Mouse (Mus musculus): Measurements from ENCODE around the gene Prss45. TPM values are rescaled to one million over a fixed set of nuclear protein-coding genes. Genes with fewer than 3 reads are reported as not detected.

Prss45 gene
- polyA plus RNA-seq (2017; shearing (Covaris generic)), result not detected

DNA sequence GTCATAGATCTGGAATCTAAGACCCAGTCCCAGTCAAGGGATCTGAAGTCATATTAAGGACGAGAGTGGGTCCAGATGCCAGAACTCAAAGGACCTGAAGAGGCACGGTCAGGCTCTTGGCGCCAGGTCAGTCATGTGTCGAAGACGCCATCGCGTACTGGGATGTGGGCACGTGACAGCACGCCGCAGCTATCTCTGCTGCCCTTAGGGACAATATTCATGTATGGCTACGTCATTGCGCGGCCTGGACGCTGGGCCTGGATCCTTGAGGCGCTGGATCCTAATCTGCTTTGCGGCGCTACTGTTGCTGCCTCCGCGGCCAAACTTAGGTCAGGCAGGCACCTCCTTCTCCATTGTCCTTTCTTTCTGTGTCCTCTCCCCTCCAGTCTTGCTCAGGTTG lies at the start of gene Prss45:
TSS of gene Prss45 (plus strand) at position 178 of the 400 bp plus-strand sequence.

DNA sequence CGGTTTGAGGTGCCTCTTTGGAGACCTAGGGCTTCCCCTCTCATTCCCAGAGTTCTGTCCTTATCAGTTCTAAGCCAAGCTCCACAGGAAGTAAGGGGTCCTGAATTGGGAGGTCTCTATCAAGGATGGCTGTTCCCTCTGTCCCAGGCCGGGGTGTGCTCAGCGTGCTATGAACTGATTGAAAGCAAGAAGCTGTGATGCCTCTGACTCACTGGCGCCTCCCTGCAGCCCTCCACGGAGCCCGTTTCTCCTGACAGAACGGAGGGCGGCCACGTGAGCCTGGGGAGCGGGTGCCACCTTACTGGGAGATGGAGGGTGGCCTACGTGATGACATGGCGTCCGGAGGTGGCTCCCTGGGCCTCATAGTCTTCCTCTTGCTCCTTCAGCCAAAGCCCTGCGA lies 36.5 kb upstream of the Prss45 start, which contains the start of gene Prss42:
TSS of gene Prss42 (plus strand) at position 301 of the 400 bp plus-strand sequence.

DNA sequence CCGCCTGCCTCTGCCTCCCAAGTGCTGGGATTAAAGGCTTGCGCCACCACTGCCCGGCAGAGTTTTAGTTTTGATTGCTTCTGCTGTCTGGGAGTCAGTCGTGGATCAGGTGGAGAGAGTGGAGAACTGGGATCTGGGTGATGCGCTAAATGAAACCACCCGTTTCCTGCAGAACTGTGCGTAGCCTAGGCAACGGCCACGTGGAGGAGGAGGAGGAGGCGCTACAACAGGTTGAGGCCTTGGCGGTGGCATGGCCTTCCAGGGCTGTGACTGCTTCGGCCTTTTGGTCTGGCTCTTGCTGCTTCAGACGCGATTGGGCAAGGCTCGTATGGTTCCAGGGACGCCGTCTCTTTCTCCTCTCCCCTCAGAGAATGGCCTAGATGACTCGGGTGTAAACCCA lies 20.6 kb upstream of the Prss45 start, which contains the start of gene Prss44:
TSS of gene Prss44 (plus strand) at position 206 of the 400 bp plus-strand sequence.

DNA sequence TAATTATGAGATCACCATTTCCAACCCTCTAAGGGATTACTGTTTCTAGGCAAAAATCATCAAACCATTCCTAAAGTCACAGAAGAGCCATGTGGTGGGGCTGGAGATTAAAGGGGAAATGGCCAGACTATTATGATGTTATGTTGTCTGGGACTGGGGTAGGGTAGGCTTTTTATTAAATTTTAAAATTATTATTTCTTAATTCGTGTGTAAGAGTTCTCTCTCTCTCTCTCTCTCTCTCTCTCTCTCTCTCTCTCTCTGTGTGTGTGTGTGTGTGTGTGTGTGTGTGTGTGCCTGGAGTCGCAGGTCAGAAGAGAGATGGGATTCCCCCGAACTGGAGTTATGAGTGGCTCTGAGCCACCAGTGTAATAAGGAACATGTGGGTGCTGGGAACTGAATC lies 8.0 kb upstream of the Prss45 start, which contains the start of gene Prss43:
TSS of gene Prss43 (plus strand) at position 301 of the 400 bp plus-strand sequence.

DNA sequence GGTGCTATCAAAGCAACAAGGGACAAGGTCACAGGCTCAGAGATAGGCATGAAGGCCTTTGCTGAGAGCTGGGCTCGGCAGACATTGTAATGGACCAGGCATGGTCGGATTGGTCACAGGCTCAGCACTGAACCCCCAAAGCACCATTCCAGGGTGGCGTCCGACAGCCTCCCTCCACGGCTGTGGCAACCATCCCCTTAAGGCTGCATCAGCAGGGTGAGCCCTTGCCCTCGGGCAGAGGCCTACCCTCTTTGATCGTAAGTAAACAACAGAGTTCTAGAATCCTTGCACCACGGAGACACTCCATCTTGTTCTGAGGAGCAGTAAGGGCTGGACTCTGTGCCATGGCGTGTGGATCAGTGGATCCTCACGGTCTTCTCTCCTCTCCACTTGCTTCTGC lies 9.8 kb downstream of the Prss45 start, which contains the start of gene Prss46:
TSS of gene Prss46 (plus strand) at position 301 of the 400 bp plus-strand sequence.

DNA sequence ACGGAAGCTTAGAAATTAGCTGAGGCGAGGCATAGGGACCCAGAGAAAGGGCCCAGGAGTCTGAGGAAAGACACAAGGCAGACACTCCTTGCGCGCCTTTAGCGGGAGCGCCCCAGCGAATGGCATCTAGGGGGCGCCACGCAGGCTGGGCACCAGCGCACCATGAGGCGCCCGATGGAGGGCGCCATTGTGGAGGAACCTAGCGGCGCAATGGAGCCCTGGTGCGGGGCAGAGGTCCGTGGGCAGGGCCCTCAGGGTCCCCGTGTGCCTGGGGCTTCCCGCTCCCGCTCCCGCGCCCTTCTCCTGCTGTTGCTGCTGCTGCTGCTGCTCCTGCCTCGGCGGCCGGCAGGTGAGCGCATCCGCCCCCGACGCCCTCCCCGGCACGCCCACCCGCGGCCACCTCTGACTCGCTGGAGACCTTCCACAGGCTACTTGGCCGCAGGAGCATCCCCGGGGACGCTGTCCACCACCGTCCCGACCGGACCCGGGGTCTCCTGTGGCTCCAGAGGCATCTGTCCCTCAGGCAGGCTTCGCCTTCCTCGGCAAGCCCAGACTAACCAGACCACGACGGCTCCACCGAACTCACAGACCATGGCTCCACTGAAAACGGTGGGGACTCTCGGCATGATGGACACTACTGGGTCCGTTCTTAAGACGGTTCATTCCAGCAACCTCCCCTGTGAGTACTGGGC lies 23.5 kb downstream of the Prss45 start, which contains the start of gene Prss50:
TSS of gene Prss50 (plus strand) at position 187 of the 692 bp plus-strand sequence.

DNA sequence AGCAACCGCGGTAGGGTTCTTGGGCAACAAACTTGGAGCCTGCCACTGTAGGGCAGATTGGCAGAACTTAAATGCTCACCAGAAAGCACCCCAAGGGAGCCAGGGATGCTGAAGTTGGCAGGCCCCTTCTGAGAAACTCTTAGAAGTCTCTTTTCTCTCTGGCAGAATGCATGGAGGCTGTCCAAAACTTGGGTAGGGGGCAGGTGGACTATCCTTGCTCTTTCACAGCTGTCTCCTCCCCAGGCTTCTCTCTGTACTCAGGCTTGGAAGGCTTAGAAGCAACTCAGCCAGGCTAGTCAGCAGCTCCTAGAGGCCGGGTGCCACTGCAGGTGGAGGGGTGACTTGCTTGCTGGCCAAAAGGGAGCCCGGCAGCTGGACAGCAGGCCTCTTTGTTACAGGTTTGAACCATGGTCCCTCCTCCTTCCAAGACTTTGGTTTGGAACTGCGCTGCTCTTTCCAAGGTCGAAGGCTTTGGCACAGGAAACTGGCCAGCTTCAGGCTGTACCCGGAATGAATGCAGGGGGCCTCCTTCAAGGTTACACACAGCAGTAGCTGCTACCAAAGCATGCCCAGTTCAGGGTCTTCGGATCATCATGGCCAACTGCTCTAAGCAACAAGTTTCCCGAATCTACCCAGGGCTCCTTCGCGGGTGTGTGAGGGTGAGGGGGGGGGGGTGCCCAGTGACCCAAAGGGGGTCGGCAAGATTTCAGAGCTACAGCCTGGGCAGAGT lies 45.0 kb downstream of the Prss45 start, which contains the start of gene Als2cl:
TSS of gene Als2cl (plus strand) at position 680 of the 730 bp plus-strand sequence.

DNA sequence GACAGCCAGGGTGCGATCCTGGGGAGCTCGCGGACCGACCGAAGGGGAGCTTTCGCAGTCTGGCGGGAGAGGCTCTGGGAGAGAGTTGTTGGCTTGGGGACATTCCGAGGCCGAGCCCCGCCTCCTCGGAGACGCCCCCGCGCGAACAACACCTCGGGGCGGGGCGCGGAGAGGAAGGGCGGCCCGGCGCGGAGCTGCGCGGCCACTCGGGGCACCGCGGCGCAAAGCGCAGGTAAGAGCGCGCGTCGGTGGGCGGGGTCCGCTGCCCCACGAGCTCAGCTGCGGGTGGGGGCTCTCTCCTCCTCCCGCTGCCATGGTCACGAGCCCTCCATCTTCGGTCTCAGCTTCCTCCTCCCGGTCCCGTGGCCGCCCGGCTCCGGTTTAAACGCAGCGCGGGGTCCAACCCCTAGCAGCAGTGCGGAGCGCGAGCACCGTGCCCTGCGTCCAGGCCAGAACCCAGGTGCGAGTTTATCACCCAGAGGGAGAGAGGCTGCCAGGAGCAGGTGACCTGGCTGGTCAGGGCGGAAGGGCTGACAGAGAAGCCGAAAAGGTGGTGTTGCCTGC lies 45.7 kb downstream of the Prss45 start, which contains the start of gene Tmie:
TSS of gene Tmie (minus strand) at position 116 of the 564 bp plus-strand sequence.

Other genes with a start within 250 kb of the Prss45 start
- gene Nradd, start 210.1 kb upstream of the Prss45 start, polyA plus RNA-seq (2017; shearing (Covaris generic)), result 2.3 TPM
- 61.2 TPM for gene Nbeal2, start 180.4 kb upstream of the Prss45 start, polyA plus RNA-seq (2017; shearing (Covaris generic))
- gene Ccdc12, start 178.1 kb upstream of the Prss45 start, polyA plus RNA-seq (2017; shearing (Covaris generic)), result 297 TPM
- gene Myl3, start 92.7 kb upstream of the Prss45 start, polyA plus RNA-seq (2017; shearing (Covaris generic)), result not detected
- gene Pth1r, start 87.4 kb upstream of the Prss45 start, polyA plus RNA-seq (2017; shearing (Covaris generic)), result not detected
- not detected for gene Prss42, start 36.4 kb upstream of the Prss45 start, polyA plus RNA-seq (2017; shearing (Covaris generic))
- not detected for gene Prss44, start 20.6 kb upstream of the Prss45 start, polyA plus RNA-seq (2017; shearing (Covaris generic))
- not detected for gene Prss43, start 7.9 kb upstream of the Prss45 start, polyA plus RNA-seq (2017; shearing (Covaris generic))
- not detected for gene Prss46, start 9.9 kb downstream of the Prss45 start, polyA plus RNA-seq (2017; shearing (Covaris generic))
- 0.32 TPM for gene Prss50, start 23.4 kb downstream of the Prss45 start, polyA plus RNA-seq (2017; shearing (Covaris generic))
- gene Als2cl, start 45.3 kb downstream of the Prss45 start, polyA plus RNA-seq (2017; shearing (Covaris generic)), result 39.7 TPM
- gene Tmie, start 45.5 kb downstream of the Prss45 start, polyA plus RNA-seq (2017; shearing (Covaris generic)), result 2.4 TPM
- not detected for gene Fam240a, start 82.3 kb downstream of the Prss45 start, polyA plus RNA-seq (2017; shearing (Covaris generic))
- 2.8 TPM for gene Tdgf1, start 111.6 kb downstream of the Prss45 start, polyA plus RNA-seq (2017; shearing (Covaris generic))
- gene Lrrc2, start 117.0 kb downstream of the Prss45 start, polyA plus RNA-seq (2017; shearing (Covaris generic)), result 0.15 TPM
- gene Rtp3, start 156.0 kb downstream of the Prss45 start, polyA plus RNA-seq (2017; shearing (Covaris generic)), result not detected
- gene Ltf, start 184.7 kb downstream of the Prss45 start, polyA plus RNA-seq (2017; shearing (Covaris generic)), result not detected
- 20.9 TPM for gene Ccrl2, start 222.9 kb downstream of the Prss45 start, polyA plus RNA-seq (2017; shearing (Covaris generic))